Mouse (Mus musculus): ENCODE data around the gene Gm9639.
"Not testable (repeated sequence)": the region's sequence is repeated elsewhere in the genome, so short reads cannot be mapped to it uniquely, and the experiment has no call there.

- TF ChIP-seq CTCF (IDR thresholded peaks at IDR 0.05; ENCODE audit: insufficient read depth, low read length); POLR2A (IDR thresholded peaks at IDR 0.05; ENCODE audit: borderline replicate concordance, extremely low read depth, low read depth, low read length): not testable (repeated sequence)
These were observed 42.6 kb downstream of the Gm9639 start for GRCm38 (mm10) chr10:77752312-77752711.
